Mouse (Mus musculus): ENCODE measurements around the gene Skp2. TPM values are rescaled to one million over a fixed set of nuclear protein-coding genes. Genes with fewer than 3 reads are reported as not detected.
A peak's percentile ranks its signal among the peaks of the same experiment; 100 is the strongest.

The Skp2 gene
- total RNA-seq, 2 experiments from 2014 or later: 1.5 to 2.3 TPM

DNA sequence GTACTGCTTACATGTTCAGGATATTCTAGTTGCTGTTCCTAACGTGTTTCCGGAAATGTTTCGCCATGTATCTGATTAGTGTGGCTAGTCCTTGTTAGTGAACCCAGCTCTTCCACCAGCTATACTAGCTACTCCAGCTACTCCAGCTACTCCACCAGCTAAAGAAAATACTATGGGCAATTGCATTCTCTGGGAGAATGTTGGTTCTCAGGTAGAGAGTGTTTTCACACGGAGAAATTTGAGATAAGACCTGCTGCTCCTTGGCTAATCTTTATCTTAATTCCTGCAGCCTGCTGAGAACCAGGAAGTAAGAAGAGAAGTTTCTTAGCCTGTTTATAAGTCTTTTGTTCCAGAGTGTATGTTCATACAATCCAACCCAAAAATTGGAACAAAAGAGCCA, 75.0 kb downstream of the Skp2 start:
- DNase-seq: no peak

DNA sequence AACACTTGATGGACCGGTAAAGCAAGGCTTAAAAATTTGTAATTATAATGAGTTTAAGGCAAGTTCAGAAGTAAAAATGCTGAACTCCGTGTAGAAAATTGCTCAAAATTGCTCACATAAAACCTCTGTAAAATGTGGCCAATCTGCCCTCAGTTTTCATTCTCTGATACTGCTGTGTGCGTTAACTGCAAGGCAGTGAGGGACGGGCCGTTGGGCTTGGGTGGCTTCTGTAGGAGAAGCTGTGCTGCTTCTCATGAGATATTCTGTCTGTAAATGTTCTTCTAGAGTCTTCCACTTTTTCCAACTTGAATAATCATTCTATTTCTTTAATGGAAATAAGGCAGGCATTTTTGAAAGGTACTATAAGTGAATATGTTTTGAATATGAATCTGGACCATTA, 75.6 kb downstream of the Skp2 start:
- no peak for DNase-seq
- intact Hi-C loops (cut with DNase I): no loop called here

More for the DNA sequence above, 75.0 kb downstream of the Skp2 start:
- intact Hi-C loops (cut with DNase I): no loop called here

DNA sequence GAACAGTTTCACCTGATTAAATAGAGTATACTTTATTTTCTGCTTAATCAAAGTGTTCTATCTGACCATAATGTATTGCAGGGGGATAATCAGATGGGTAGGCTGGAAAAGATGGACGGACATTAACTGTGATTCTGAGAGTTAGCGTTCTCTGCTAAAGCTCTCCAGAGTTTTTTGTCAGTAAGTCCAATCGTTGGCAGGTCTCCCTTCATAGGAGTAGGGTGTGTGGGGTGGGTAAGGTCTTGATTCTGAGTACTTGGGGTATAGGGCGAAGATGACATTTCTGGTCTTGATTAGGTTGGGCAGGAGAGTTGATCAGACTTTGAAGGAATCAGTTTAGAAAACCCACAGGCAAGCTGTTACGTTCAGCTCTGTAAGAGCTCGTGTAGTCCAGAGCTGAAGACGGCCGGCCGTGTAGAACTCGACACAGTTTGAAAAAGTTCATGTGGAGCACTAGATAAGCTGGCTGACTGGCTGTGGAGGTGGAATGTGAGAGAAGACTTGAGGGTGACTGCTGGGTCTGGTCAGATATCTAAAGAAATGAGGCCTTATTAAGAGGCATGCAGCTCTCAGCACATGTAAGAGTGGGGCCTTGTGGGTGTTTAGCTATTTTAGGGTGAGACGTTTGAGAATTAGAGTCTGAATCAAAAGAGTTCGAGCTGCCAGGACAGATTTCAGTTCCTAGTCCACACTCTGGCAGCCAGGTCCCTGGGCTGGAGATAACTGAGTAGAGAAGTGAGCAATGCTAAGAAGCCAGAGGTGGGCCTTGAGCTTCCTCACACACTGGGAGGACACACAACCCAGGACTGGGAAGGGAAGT, 76.5 kb downstream of the Skp2 start:
- peak in 1 of 2 experiments; percentile 29 for DNase-seq
- intact Hi-C loops (cut with DNase I): no loop called here

DNA sequence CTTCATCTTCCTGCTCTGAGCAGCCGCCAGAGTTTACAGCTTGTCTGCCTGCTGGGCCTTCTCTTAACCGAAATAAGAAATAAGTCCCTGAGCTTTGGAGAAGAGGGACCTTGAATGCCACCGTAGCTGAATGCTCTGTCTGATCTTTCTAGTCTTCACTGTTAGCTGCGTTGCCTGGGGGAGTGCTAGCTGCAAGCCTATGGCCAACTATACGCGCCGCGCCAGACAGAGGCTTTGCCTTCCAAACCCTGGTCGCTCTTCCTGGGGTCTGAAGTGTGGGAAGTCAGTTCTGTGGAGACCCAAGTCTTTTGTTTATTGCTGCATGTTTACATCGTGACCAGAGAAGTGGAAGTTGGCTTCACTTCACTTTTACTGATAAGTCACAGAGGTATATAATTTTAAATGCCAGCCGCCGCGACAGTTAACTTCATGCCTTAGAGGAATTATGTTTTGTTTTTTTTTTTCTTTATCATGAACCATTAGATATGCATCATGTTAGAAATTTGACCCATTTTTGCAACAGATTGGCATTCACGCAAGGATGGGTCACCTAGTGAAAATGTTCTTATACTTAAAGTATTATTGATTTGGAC, 79.5 kb downstream of the Skp2 start:
- intact Hi-C loops (cut with DNase I): no loop called here
- no peak for DNase-seq

DNA sequence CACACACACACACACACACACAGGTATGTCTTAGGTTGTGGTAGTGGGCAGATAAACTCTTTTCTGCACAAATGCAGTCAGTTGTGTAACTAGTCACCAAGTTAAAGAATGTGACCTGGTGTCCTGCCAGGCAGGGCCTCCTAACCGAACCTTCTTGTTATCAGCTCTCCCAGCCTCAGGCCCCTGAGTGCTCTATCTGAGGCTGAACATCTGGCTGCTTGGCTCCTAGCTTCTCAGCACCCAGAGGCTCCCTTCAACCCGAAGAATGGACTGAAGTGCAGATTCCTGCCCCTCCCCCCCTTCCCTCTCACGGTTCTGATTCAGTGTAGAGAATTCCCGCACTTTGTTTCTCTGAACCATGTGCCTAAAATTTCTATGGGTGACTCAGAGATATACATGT, 80.6 kb downstream of the Skp2 start:
- DNase-seq: peak; percentile 29 to 52
- intact Hi-C loops (cut with DNase I): no loop called here

DNA sequence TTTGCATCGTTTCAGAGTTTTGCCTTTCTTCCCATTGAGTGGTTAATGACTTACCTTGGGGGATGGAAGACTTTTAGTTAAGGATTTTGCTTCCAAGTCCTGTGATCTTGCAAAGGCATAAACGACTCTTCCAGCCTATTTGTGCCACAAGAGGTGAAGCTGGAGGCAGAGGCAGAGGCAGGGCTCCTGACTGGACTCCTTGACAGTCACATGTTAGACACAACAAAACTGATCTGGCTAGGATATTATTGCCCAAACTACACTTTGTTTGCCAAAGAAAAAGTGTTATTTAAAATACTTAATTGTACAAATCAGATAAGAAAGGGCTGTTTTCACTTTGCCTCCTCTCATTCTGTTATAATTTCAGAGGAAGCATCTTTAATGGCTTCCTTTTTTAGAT, 81.1 kb downstream of the Skp2 start:
- intact Hi-C loops (cut with DNase I): no loop called here
- no peak for DNase-seq

DNA sequence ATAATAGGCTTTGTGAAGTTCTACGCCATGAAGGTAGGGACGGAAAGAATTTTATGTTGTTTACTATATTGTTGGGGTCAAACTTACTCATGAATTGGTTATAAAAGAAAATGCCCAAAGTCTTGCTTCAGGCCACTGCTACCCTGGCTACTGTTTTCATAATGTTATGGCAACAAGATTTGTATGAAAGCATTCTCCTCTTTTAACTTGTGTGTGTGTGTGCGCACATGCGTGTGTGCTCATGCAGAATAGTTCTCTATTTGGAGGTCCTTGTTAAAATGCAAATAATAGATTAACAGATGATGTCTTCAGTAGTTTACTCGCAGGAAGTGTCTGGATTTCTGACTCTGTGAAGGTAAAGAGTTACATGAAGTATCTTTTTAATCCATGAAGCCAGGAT, 81.5 kb downstream of the Skp2 start:
- intact Hi-C loops (cut with DNase I): no loop called here
- DNase-seq: no peak

DNA sequence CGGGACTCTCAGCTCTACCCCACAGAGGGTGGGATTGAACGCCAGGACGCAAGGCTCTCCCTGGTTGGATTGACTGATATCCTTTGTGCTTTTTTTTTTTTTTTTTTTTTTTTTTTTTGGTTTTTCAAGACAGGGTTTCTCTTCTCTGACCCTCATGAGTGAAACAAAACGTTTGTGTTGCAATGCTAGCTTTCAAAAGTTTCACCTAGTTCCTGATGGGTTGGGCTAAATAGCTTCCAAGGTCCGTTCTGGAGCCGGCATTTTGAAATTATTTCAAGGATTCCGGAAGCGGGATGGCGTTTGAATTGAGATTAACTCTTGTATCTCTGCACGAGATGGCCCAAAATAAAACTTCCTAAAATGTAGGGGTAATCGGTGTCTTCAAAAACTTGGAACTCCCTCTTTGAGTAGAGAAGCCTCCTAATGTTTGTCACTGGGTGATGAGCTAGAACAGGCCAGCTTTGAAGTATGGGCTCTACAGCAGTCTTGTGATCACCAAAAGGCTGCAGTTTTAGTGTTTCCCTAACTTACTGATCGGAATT, 82.1 kb downstream of the Skp2 start:
- DNase-seq: no peak
- intact Hi-C loops (cut with DNase I): no loop called here

DNA sequence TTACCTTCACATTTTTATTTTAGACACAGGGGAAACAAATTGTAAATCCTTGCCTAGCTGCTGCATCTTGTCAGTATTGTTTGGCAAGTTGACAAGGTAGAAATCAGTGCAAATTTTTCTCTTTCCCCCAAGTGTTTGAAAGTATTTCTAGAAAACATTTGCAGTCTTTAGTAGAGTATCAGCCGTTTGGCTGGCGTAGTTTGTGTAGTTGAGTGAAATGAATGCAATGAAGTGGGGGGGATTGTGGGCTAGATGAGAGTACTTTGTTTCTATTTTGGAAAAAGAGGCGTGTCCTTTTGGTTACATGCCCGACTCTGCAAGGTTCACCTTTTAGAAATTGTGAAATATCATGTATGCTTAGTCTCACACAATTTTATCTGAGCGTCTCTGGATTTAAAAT, 82.6 kb downstream of the Skp2 start:
- intact Hi-C loops (cut with DNase I): no loop called here
- DNase-seq: peak in 1 of 2 experiments; percentile 30

DNA sequence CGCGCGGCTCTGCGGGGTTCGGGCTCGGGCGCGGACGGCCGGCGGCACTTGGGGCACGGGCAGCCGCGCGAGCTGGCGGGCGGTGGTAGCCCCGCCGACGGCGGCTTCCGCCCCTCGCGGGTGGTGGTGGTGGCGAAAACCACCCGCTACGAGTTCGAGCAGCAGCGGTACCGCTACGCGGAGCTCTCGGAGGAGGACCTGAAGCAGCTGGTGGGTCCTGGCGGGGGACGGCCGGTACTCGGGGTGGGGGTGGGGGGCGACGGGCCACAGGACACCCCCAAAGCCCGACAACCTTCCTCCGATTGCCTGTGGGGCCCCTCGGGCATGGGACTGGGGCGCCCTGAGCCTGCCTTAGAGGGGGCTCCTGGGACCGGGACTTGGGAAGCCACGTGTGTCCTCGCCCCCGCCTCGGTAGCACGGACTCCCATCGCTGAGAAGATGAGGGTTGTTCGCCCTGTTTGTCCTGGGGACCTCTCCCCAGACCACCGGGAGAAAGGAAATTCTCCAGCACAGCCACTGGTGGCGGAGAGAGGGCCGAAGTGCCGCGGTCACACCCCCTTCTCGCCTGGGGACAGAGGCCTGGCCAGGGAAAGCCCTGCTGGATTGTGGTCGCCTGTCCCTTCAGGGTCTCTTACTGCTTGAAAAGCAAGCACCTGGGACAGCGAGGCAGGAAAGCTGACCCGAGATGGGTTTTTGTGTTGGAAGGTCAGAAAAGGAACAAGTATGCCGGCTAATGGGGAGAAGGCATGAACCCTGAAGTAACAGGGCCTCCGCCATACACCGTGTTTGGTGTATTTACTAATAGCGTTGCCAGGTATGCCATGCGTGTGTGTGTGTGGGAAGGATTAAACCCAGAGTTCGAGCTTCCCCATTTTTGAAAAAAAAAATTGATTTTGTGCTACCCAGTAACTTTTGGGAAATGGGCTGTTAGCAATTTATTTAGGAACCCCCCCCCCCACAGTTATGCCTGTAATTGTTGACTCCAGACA, 83.4 kb downstream of the Skp2 start:
- intact Hi-C loops (cut with DNase I): loop anchor here (2.0 kb wide), 1 partner anchor 69 kb away; the partner anchor contains the start of gene Lmbrd2
- DNase-seq: peak; percentile 49 to 60

DNA sequence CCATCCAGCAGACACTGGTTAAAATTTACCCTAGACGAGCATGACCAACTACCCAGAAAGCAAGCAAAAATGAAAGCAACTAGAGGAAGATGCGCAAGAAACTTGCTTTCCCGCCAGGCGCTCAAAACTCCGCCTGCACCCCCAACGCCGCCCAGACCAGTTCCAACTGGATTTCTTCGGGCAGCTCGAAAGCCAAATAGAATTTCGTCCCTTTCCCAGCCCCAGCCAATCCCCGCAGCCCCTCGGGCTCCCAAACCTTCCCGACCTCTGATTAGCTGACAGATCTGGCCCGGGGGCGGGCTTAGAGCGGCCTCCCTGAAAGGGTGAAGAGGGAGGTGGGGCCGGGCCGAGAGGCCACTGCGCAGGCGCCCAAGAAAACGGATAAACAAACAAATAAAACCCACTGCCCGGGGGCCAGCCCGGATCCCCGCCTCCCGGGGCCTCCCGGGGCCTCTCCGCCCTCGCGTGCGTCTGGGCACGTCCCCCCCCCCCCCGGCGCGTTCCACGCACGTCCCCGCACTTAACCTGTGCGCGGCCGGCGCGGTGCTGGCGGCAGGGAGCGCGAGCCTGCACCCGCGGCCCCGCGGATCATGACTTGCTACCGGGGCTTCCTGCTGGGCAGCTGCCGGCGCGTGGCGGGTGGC, 84.2 kb downstream of the Skp2 start, which contains the start of gene Nadk2:
Gene Nadk2, plus strand, starts transcription at position 349 of the 644 bp plus-strand sequence.
- intact Hi-C loops (cut with DNase I): loop anchor here (2.0 kb wide), 1 partner anchor 70 kb away; the partner anchor contains the start of gene Lmbrd2
- peak; percentile 98 to 99 for DNase-seq

DNA sequence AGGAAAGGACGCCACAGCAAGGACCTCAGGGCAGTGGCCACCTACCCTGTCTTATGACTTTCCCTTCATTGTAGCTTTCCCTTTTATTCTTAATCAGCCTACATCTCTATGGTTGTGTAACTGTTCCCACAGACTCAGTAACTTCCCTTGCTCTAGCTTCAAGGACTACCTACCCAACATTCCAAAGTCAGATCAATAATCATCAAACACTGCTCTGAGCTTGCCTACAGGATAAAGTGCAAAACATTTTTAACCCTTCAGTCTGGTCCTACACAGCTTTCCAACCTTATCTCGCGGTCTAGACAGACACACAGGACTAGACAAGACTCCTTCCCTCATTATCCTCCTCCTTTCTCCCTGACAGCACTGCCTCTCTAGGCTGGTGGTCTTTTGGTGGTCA, 84.9 kb downstream of the Skp2 start:
- intact Hi-C loops (cut with DNase I): loop anchor here (2.0 kb wide), 1 partner anchor 70 kb away; the partner anchor contains the start of gene Lmbrd2

DNA sequence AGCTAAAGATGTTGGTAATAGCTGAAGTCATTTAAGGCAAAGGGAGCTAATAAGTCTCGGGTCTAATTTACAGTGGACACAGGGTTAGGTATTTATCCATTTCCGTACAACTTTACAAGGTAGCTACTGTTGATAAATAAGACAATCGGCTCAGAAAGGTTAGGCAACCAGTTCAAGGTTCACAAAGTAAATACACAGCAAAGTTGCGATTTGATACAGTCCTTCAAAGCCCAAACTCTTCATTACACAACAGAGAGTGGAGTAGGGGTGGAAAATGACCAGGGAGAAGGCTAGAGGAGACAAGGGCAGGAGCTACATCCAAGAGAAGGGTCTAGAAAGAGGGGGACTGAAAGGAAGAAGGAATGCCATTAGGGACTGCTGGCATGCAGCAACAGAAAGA, 86.3 kb downstream of the Skp2 start:
- no peak for DNase-seq
- intact Hi-C loops (cut with DNase I): no loop called here

More for the DNA sequence above, 84.9 kb downstream of the Skp2 start:
- no peak for DNase-seq

Other genes with a start within 250 kb of the Skp2 start
- gene Ranbp3l, start 187.5 kb downstream of the Skp2 start, total RNA-seq (2021): not detected
- gene Nadk2, start 84.2 kb downstream of the Skp2 start, total RNA-seq (2021): 10 to 100 TPM; 43.1 to 44.1 TPM
- gene Lmbrd2, start 14.9 kb downstream of the Skp2 start, total RNA-seq (2021): 10 to 100 TPM; 11.5 to 12.3 TPM
- not detected for gene Ugt3a1, start 121.5 kb upstream of the Skp2 start, total RNA-seq (2021)
- not detected for gene Ugt3a2, start 180.1 kb upstream of the Skp2 start, total RNA-seq (2021)

Data from heart, postnatal 14 days (tissue).